Mouse (Mus musculus) heart, embryonic 15.5 days (tissue): ENCODE data around the gene Ide. TPM values are rescaled to one million over a fixed set of nuclear protein-coding genes. Genes with fewer than 3 reads are reported as not detected.
A peak's percentile ranks its signal among the peaks of the same experiment; 100 is the strongest.

ENCODE experiments used
- ATAC-seq: fragments of 200-750 bp; cut with Nextera tagmentation; replicated peaks from 2 replicates; pipeline ENCODE4 v1.8.0; 2017; ENCODE audit warnings: low read depth, moderate TSS enrichment; ENCODE audit not compliant: insufficient number of reproducible peaks, insufficient read depth, low FRiP score
- H3K27ac ChIP-seq: fragments of 300-500 bp; sonication (generic); 2 replicates; pipeline ENCODE4 v1.5.1; 2015; ENCODE audit warnings: mild to moderate bottlenecking, inconsistent platforms
- H3K27me3 ChIP-seq: fragments of 300-500 bp; sonication (generic); 2 replicates; pipeline ENCODE4 v1.6.1; 2015; ENCODE audit warnings: inconsistent platforms
- H3K36me3 ChIP-seq: fragments of 300-500 bp; sonication (generic); 2 replicates; pipeline ENCODE4 v1.6.1; 2015; ENCODE audit warnings: mild to moderate bottlenecking, inconsistent platforms
- H3K4me1 ChIP-seq: fragments of 300-500 bp; sonication (generic); replicated peaks from 2 replicates; pipeline ENCODE4 v1.6.1; 2015; ENCODE audit warnings: inconsistent platforms
- H3K4me2 ChIP-seq: fragments of 300-500 bp; sonication (generic); 2 replicates; pipeline ENCODE4 v1.6.1; 2015; ENCODE audit warnings: inconsistent platforms, mild to moderate bottlenecking, moderate library complexity
- H3K4me3 ChIP-seq: fragments of 300-500 bp; sonication (generic); 2 replicates; pipeline ENCODE4 v1.5.1; 2015; ENCODE audit warnings: mild to moderate bottlenecking, inconsistent platforms
- H3K9ac ChIP-seq: fragments of 300-500 bp; sonication (generic); 2 replicates; pipeline ENCODE4 v1.6.1; 2015; ENCODE audit warnings: mild to moderate bottlenecking, inconsistent platforms
- H3K9me3 ChIP-seq: fragments of 300-500 bp; sonication (generic); replicated peaks from 2 replicates; pipeline ENCODE4 v1.6.1; 2016; ENCODE audit warnings: inconsistent platforms
- WGBS: fragments of 180-500 bp; shearing (Covaris S2); methylation state at CpG from one replicate; pipeline ENCODE4 v1.1.7; 2015; ENCODE audit warnings: mixed read lengths; 5-methylcytosine and 5-hydroxymethylcytosine counted together
- polyA plus RNA-seq: library from polyadenylated mRNA; unstranded; fragments of >200 nt; fragmentation: Nextera tagmentation; extraction: Ambion mirVana; gene quantifications from 2 replicates; pipeline ENCODE4 v1.2.1, GENCODE M21; 2015

Gene Ide
- polyA plus RNA-seq, 1 experiment from 2014 or later = 66.6 TPM

- no peaks in the 10 kb centered on the region for H3K9me3 ChIP-seq
- H3K27me3 ChIP-seq = no peaks in the 10 kb centered on the region
- H3K4me1 ChIP-seq = no peaks in the 10 kb centered on the region
- H3K9ac ChIP-seq = no peak overlapping the region
- no peaks in the 10 kb centered on the region for H3K36me3 ChIP-seq
- no peak overlapping the region for H3K4me2 ChIP-seq
- ATAC-seq = no peak
- no peak overlapping the region for H3K4me3 ChIP-seq
- H3K27ac ChIP-seq = no peak overlapping the region
- WGBS = 79% methylated on average over 11 of the region's 11 CpGs
Observed at GRCm38 (mm10) chr19:37363128-37363939, 25.7 kb upstream of the Ide start.

DNA sequence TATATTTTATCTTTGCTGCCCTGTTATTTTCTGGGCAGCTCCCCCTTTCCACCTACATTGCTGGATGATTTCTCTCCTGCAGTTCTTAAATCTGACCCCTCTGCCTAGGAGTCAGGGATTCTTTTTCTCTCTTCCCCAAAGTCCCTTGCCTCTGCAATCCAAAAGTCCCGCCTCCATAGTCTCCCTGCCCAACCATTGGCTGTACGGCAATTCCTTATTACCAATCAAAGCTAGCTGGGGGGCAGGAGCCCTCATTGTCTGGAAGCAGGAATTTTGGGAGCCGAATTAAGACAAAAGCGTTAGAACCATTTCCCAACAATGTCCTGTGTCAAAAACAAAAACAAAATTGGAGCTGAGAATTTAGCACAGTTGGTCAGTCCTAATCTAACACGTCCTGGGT, 24.9 kb upstream of the Ide start:
- 39% methylated on average over 5 of the region's 5 CpGs for WGBS
- Histone ChIP-seq H3K4me3 (no peak overlapping the region), H3K27ac (no peak overlapping the region), H3K4me1 (no peaks in the 10 kb centered on the region), H3K36me3 (no peaks in the 10 kb centered on the region), H3K9ac (no peak overlapping the region), H3K4me2 (no peak overlapping the region), H3K27me3 (no peaks in the 10 kb centered on the region), H3K9me3 (no peaks in the 10 kb centered on the region)
- no peak for ATAC-seq

DNA sequence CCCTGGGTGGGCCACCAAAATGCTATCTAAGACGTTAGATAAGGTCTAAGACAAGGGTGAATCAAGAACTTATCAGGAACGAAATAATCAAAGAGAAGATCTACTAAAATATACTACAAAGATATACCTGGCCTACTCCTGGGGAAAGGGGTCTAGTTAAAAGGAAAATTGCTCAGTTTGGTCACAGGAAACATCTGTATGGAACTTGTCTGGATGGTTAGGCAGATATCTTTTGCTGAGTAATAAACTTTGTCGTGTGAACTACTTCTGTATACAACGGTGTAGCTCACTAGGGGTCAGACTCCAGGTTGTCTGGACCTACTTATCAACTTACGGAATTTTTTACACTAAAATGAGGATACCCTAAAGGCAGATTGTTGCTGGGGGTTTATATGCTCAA, 22.4 kb upstream of the Ide start:
- Histone ChIP-seq H3K4me2 (no peak overlapping the region), H3K4me1 (no peaks in the 10 kb centered on the region; the same call in 1 of the 2 replicates), H3K27ac (no peak overlapping the region), H3K27me3 (no peaks in the 10 kb centered on the region), H3K36me3 (no peaks in the 10 kb centered on the region), H3K4me3 (no peak overlapping the region), H3K9me3 (no peaks in the 10 kb centered on the region), H3K9ac (no peak overlapping the region)
- WGBS = 45% methylated on average over 5 of the region's 5 CpGs
- no peak for ATAC-seq

- H3K36me3 ChIP-seq = peaks cover 12% of the 10 kb centered on the region; the same call in 1 of the 2 replicates
- no peak overlapping the region for H3K4me2 ChIP-seq
Observed at GRCm38 (mm10) chr19:37353331-37353730, 15.7 kb upstream of the Ide start.

DNA sequence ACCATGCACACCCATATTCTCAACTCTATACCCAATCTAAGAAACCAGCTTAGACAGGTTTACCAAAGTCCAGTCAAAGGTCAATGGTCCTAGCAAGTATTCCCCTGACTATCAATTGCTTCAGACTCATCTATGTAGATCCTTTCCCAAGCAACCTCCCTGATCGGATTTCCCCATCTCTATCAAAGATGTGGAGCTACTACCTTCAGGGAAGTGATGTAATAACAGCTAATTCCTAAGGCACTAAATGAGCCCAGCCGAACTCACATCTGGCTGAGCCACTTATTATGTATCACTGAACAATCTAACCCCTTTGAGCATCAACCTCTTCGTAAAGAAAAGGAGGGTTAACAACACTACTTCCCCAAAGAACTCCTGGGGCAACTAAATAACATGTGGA, 15.1 kb upstream of the Ide start:
- Histone ChIP-seq H3K4me2 (no peak overlapping the region), H3K27ac (no peak overlapping the region), H3K27me3 (no peaks in the 10 kb centered on the region), H3K4me1 (peaks cover 7% of the 10 kb centered on the region), H3K36me3 (peaks cover 12% of the 10 kb centered on the region; the same call in 1 of the 2 replicates), H3K4me3 (no peak overlapping the region), H3K9ac (no peak overlapping the region), H3K9me3 (no peaks in the 10 kb centered on the region)
- no peak for ATAC-seq
- 94% methylated on average over 3 of the region's 3 CpGs for WGBS

More at GRCm38 (mm10) chr19:37353331-37353730, 15.7 kb upstream of the Ide start:
- 88% methylated on average over 6 of the region's 6 CpGs for WGBS
- H3K27ac ChIP-seq = no peak overlapping the region
- no peak for ATAC-seq
- H3K9ac ChIP-seq = no peak overlapping the region
- H3K4me1 ChIP-seq = peaks cover 3% of the 10 kb centered on the region; the same call in 1 of the 2 replicates
- H3K9me3 ChIP-seq = no peaks in the 10 kb centered on the region
- H3K27me3 ChIP-seq = no peaks in the 10 kb centered on the region
- no peak overlapping the region for H3K4me3 ChIP-seq

- Histone ChIP-seq H3K36me3 (peaks cover 12% of the 10 kb centered on the region; the same call in 1 of the 2 replicates), H3K27ac (peak overlapping the region; percentile 76), H3K4me1 (peaks cover 20% of the 10 kb centered on the region), H3K9me3 (no peaks in the 10 kb centered on the region), H3K4me3 (no peak overlapping the region), H3K27me3 (no peaks in the 10 kb centered on the region), H3K9ac (no peak overlapping the region), H3K4me2 (no peak overlapping the region)
- no peak for ATAC-seq
Observed at GRCm38 (mm10) chr19:37348952-37349351, 11.3 kb upstream of the Ide start.

DNA sequence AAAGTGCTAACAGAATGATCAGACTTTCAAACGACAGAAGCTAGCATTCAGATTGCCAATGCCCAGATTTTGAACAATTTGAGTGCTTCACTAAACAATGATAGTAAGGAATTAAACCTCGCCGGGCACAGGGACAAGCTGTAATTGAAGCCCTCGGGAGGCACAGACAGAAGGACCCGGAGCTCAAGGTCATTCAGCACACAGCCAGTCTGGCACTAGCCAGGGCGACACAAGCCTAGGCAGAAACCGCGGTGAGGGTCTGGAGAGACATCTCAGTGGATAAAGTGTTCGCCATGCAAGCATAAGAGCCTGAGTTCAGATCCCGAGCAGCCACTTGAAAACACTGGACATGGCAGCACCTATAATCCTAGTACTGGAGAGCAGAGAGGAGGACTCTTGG, 10.7 kb upstream of the Ide start:
- 53% methylated on average over 10 of the region's 10 CpGs for WGBS
- Histone ChIP-seq H3K9ac (no peak overlapping the region; the same call in 1 of the 2 replicates), H3K4me3 (no peak overlapping the region), H3K4me2 (0 out of 2 replicates have a peak overlapping the region, but pooled peaks have one; percentile 2), H3K36me3 (peaks cover 12% of the 10 kb centered on the region; the same call in 1 of the 2 replicates), H3K27ac (peak overlapping the region; percentile 76), H3K4me1 (peaks cover 20% of the 10 kb centered on the region), H3K9me3 (no peaks in the 10 kb centered on the region), H3K27me3 (no peaks in the 10 kb centered on the region)
- no peak for ATAC-seq

GRCm38 (mm10) chr19:37346258-37346657, 8.6 kb upstream of the Ide start:
- Histone ChIP-seq H3K9ac (no peak overlapping the region), H3K27ac (peak overlapping the region; percentile 23; the same call in 1 of the 2 replicates), H3K9me3 (no peaks in the 10 kb centered on the region), H3K4me2 (no peak overlapping the region), H3K4me3 (no peak overlapping the region), H3K4me1 (peaks cover 20% of the 10 kb centered on the region), H3K36me3 (peaks cover 3% of the 10 kb centered on the region; the same call in 1 of the 2 replicates), H3K27me3 (no peaks in the 10 kb centered on the region)
- no peak for ATAC-seq
- WGBS = 30% methylated on average over 3 of the region's 3 CpGs

DNA sequence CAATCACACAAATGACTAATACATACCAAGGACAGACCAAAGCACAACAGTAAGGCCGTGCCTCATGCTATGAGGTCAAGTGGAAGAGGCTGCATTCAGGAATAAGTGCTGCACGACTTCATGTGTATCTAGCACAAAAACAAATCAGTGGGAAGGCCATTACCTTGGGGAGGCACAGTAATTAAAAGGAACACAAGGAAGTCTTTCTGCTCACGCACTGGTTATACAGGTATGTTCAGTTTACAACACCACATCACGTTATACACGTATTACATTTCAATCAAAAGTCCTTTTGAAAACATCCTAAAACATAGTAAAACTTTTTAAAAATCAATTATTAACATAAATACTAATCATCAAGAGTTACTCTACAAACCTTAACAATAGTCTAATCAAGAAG, 6.2 kb upstream of the Ide start:
- WGBS = 79% methylated on average over 5 of the region's 5 CpGs
- H3K27ac ChIP-seq = no peak overlapping the region
- H3K4me1 ChIP-seq = peaks cover 28% of the 10 kb centered on the region
- no peak for ATAC-seq
- H3K4me2 ChIP-seq = no peak overlapping the region
- no peak overlapping the region for H3K9ac ChIP-seq
- H3K9me3 ChIP-seq = no peaks in the 10 kb centered on the region
- H3K27me3 ChIP-seq = no peaks in the 10 kb centered on the region
- H3K4me3 ChIP-seq = no peak overlapping the region
- H3K36me3 ChIP-seq = no peaks in the 10 kb centered on the region

- peak overlapping the region; percentile 5; the same call in 1 of the 2 replicates for H3K27ac ChIP-seq
- no peaks in the 10 kb centered on the region for H3K36me3 ChIP-seq
- WGBS = 59% methylated on average over 5 of the region's 5 CpGs
- no peaks in the 10 kb centered on the region for H3K27me3 ChIP-seq
- no peaks in the 10 kb centered on the region for H3K9me3 ChIP-seq
- no peak overlapping the region for H3K9ac ChIP-seq
- peaks cover 20% of the 10 kb centered on the region for H3K4me1 ChIP-seq
- no peak overlapping the region for H3K4me3 ChIP-seq
- H3K4me2 ChIP-seq = no peak overlapping the region
- ATAC-seq = no peak
Observed at GRCm38 (mm10) chr19:37340931-37341330, 3.3 kb upstream of the Ide start.

DNA sequence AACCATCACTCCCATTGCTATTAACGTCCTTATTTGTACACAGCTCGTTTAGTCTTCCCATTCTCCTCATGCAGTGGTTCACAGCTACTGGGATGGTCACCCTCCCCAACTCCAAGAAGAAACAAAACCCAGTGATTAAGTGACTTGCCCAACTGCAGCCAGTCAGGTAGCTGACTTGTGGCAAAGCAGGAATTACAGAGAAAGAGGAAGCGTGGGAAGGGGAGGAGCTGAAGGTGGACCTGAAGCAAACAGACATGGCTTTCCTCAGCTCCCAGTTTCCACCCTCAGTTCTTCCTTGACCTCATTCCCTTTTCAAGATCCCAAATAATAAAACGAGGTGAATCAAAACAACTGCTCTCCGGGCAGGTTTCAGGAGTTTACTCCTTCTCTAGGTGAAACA, 2.8 kb upstream of the Ide start:
- Histone ChIP-seq H3K27ac (no peak overlapping the region; the same call in 1 of the 2 replicates), H3K4me3 (no peak overlapping the region), H3K9ac (no peak overlapping the region), H3K27me3 (no peaks in the 10 kb centered on the region), H3K9me3 (no peaks in the 10 kb centered on the region), H3K36me3 (no peaks in the 10 kb centered on the region), H3K4me1 (peaks cover 20% of the 10 kb centered on the region), H3K4me2 (no peak overlapping the region)
- 68% methylated on average over 5 of the region's 5 CpGs for WGBS
- ATAC-seq = no peak

DNA sequence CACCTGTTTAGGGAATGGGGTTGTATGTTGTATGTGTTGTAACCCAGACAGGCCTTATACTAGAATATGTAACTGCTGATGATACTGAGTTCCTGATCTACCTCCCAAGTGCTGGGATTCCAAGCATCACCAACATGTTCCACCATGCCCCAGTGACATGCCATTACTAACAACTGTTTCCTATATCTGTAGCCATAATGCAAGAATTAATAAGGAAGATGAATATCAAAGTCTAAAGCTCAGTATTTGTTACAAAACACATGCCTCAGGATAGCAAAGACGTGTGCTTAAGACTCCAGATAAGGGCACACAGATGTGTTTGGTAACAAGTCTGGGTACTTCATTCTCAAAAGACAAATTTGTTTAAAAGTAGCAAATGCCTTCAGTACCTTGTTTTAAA, 2.3 kb downstream of the Ide start:
- peaks cover 18% of the 10 kb centered on the region for H3K4me1 ChIP-seq
- no peak overlapping the region for H3K4me3 ChIP-seq
- ATAC-seq = no peak
- H3K9ac ChIP-seq = no peak overlapping the region
- no peak overlapping the region for H3K27ac ChIP-seq
- no peak overlapping the region for H3K4me2 ChIP-seq
- no peaks in the 10 kb centered on the region for H3K9me3 ChIP-seq
- H3K36me3 ChIP-seq = no peaks in the 10 kb centered on the region
- H3K27me3 ChIP-seq = no peaks in the 10 kb centered on the region
- 64% methylated on average over 1 of the region's 1 CpGs for WGBS
